ENCODE assay signal across 8 mouse cellular contexts in the genomic region with DNA sequence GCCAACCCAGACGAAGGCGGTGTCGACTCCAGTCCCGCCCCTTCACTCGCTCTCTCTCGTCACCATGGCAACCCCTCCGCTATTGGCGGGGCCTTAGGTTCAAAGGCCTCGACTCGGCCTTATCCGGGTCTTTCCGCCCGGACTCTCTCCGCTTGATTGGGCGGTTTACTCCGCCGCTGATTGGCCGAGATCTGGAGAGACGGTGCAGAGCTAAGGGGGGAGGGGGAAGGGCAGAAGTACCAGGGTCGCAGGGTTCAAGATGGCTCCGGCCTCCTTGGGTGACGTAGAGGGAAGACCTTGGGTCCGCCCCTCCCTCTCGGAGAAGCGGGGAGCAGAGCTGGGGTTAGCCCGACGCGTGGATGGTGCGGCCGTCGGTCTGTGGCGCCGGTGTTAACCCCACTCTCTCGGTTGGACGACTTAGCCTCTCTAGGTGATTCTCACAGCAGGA. TPM values are rescaled to one million over a fixed set of nuclear protein-coding genes. Genes with fewer than 3 reads are reported as not detected.
DNase-seq lines count a peak whose midpoint lies in the region; ATAC-seq and TF ChIP-seq lines count a peak whose summit lies in the region.

A gene (plus strand): TSS at position 202 of the 448 bp plus-strand sequence.

- no peaks in the 10 kb centered on the region for H3K9me3 ChIP-seq in erythroblast, embryonic 14.5 days (ENCODE audit: control insufficient read depth, low read length)
- no peaks in the 10 kb centered on the region for H3K9me3 ChIP-seq in heart, embryonic 11.5 days (replicated peaks; ENCODE audit: control insufficient read depth, low read length)
- no peaks in the 10 kb centered on the region for H3K9me3 ChIP-seq in kidney, embryonic 15.5 days (replicated peaks)
- no peaks in the 10 kb centered on the region for H3K9me3 ChIP-seq in limb, embryonic 15.5 days
- no peaks in the 10 kb centered on the region for H3K9me3 ChIP-seq in midbrain, postnatal 0 days (ENCODE audit: low read length)

- H3K27ac ChIP-seq in bone marrow macrophage, adult 2 months (ENCODE audit: insufficient read depth, low read depth, low read length): peak within 1 kb of the TSS; percentile 66
- H3K27ac ChIP-seq in heart, embryonic 11.5 days (ENCODE audit: low read depth, low read length): peak within 1 kb of the TSS; percentile 91
- H3K27ac ChIP-seq in kidney, embryonic 15.5 days: peak within 1 kb of the TSS; percentile 96
- H3K27ac ChIP-seq in limb, embryonic 15.5 days: peak within 1 kb of the TSS; percentile 89
- H3K27ac ChIP-seq in midbrain, postnatal 0 days (ENCODE audit: low read depth, low read length): peak within 1 kb of the TSS; percentile 90

- TF ChIP-seq CTCF in bone marrow macrophage, adult 2 months (IDR thresholded peaks at IDR 0.05; ENCODE audit: low read depth, low read length): no peak
- no peak for TF ChIP-seq CTCF in midbrain, postnatal 0 days (IDR thresholded peaks at IDR 0.05)

- H3K4me3 ChIP-seq in bone marrow macrophage, adult 2 months (ENCODE audit: insufficient read depth, low read length): peak within 1 kb of the TSS; percentile 81
- H3K4me3 ChIP-seq in erythroblast, embryonic 14.5 days (replicated peaks): peak within 1 kb of the TSS; percentile 94
- peak within 1 kb of the TSS; percentile 99 for H3K4me3 ChIP-seq in heart, embryonic 11.5 days (ENCODE audit: low read depth, low read length)
- H3K4me3 ChIP-seq in kidney, embryonic 15.5 days (replicated peaks): peak within 1 kb of the TSS; percentile 88
- peak within 1 kb of the TSS; percentile 84 for H3K4me3 ChIP-seq in limb, embryonic 15.5 days
- H3K4me3 ChIP-seq in midbrain, postnatal 0 days (ENCODE audit: low read depth, low read length): peak within 1 kb of the TSS; percentile 87

- TF ChIP-seq POLR2A in bone marrow macrophage, adult 2 months (IDR thresholded peaks at IDR 0.05; ENCODE audit: borderline replicate concordance, low read depth, low read length): no peak; the same call in 1 of the 2 replicates

- 0% methylated on average over 33 of the region's 35 CpGs for WGBS in heart, embryonic 11.5 days (ENCODE audit: insufficient replicate concordance)
- under 1% methylated on average over 35 of the region's 35 CpGs for WGBS in kidney, embryonic 15.5 days
- under 1% methylated on average over 35 of the region's 35 CpGs for WGBS in limb, embryonic 15.5 days
- WGBS in midbrain, postnatal 0 days: under 1% methylated on average over 34 of the region's 35 CpGs

- H3K27me3 ChIP-seq in erythroblast, embryonic 14.5 days (ENCODE audit: control insufficient read depth): no peaks in the 10 kb centered on the region
- no peaks in the 10 kb centered on the region for H3K27me3 ChIP-seq in heart, embryonic 11.5 days (ENCODE audit: control insufficient read depth, insufficient read depth, low read length)
- no peaks in the 10 kb centered on the region for H3K27me3 ChIP-seq in kidney, embryonic 15.5 days
- H3K27me3 ChIP-seq in limb, embryonic 15.5 days: no peaks in the 10 kb centered on the region
- H3K27me3 ChIP-seq in midbrain, postnatal 0 days (ENCODE audit: insufficient read depth, low read length): no peaks in the 10 kb centered on the region

- peak within 1 kb of the TSS; percentile 99 for H3K4me2 ChIP-seq in heart, embryonic 11.5 days
- H3K4me2 ChIP-seq in kidney, embryonic 15.5 days: peak within 1 kb of the TSS; percentile 85
- peak within 1 kb of the TSS; percentile 86 for H3K4me2 ChIP-seq in limb, embryonic 15.5 days
- peak within 1 kb of the TSS; percentile 92 for H3K4me2 ChIP-seq in midbrain, postnatal 0 days (ENCODE audit: low read depth, low read length, poor library complexity, severe bottlenecking)

- peak; percentile 87 for ATAC-seq in heart, embryonic 11.5 days (replicated peaks; ENCODE audit: insufficient number of reproducible peaks, low FRiP score, low TSS enrichment)
- peak; percentile 91 for ATAC-seq in kidney, embryonic 15.5 days (replicated peaks; ENCODE audit: low FRiP score)
- ATAC-seq in limb, embryonic 15.5 days (ENCODE audit: insufficient number of reproducible peaks, low FRiP score, low TSS enrichment, low read depth): peak; percentile 90
- peak; percentile 90 for ATAC-seq in midbrain, postnatal 0 days (ENCODE audit: low FRiP score)

- H3K36me3 ChIP-seq in erythroblast, embryonic 14.5 days (ENCODE audit: control insufficient read depth): peaks cover 44% of the 10 kb centered on the region
- peaks cover 6% of the 10 kb centered on the region for H3K36me3 ChIP-seq in heart, embryonic 11.5 days (ENCODE audit: control insufficient read depth, insufficient read depth, low read length)
- peaks cover 32% of the 10 kb centered on the region for H3K36me3 ChIP-seq in kidney, embryonic 15.5 days
- peaks cover 28% of the 10 kb centered on the region for H3K36me3 ChIP-seq in limb, embryonic 15.5 days
- H3K36me3 ChIP-seq in midbrain, postnatal 0 days (ENCODE audit: insufficient read depth, low read length): peaks cover 7% of the 10 kb centered on the region; the same call in 1 of the 2 replicates

- peak within 1 kb of the TSS; percentile 86 for H3K9ac ChIP-seq in heart, embryonic 11.5 days (ENCODE audit: low read depth, low read length)
- peak within 1 kb of the TSS; percentile 96 for H3K9ac ChIP-seq in kidney, embryonic 15.5 days
- H3K9ac ChIP-seq in limb, embryonic 15.5 days: peak within 1 kb of the TSS; percentile 65
- peak within 1 kb of the TSS; percentile 78 for H3K9ac ChIP-seq in midbrain, postnatal 0 days (replicated peaks; ENCODE audit: low read length, poor library complexity, severe bottlenecking)

- DNase-seq in A20 (ENCODE audit: low read depth, low spot score): peak; percentile 100
- DNase-seq in midbrain, postnatal 0 days (ENCODE audit: low spot score): peak; percentile 100
- DNase-seq in spleen, postnatal 10 days (ENCODE audit: low spot score in 2 of 2): peak; percentile 92 to 97

- peaks cover 9% of the 10 kb centered on the region for H3K4me1 ChIP-seq in bone marrow macrophage, adult 2 months (ENCODE audit: control insufficient read depth, insufficient read depth, low read length)
- H3K4me1 ChIP-seq in erythroblast, embryonic 14.5 days (ENCODE audit: control insufficient read depth): peaks cover 76% of the 10 kb centered on the region
- peaks cover 38% of the 10 kb centered on the region for H3K4me1 ChIP-seq in heart, embryonic 11.5 days (ENCODE audit: control insufficient read depth, insufficient read depth, low read length)
- peaks cover 65% of the 10 kb centered on the region for H3K4me1 ChIP-seq in kidney, embryonic 15.5 days
- H3K4me1 ChIP-seq in limb, embryonic 15.5 days: peaks cover 57% of the 10 kb centered on the region
- peaks cover 14% of the 10 kb centered on the region; the same call in 1 of the 2 replicates for H3K4me1 ChIP-seq in midbrain, postnatal 0 days (ENCODE audit: insufficient read depth, low read length)

RNA-seq across cellular contexts. Expression of the gene that starts here (rescaled TPM):
- polyA plus RNA-seq in bone marrow macrophage, adult 2 months (2012; ENCODE audit: insufficient read depth, insufficient read length, missing spikeins): 93.0 and 101 TPM in 2 replicates
- 16.1 and 18.7 TPM in 2 replicates for polyA plus RNA-seq in erythroblast, embryonic 14.5 days (2012)
- polyA plus RNA-seq in heart, embryonic 11.5 days (2014; fragmentation: Nextera tagmentation; extraction: Ambion mirVana): 51.6 and 63.1 TPM in 2 replicates
- polyA plus RNA-seq in kidney, embryonic 15.5 days (2015; fragmentation: Nextera tagmentation; extraction: Ambion mirVana): 60.8 and 72.2 TPM in 2 replicates
- polyA plus RNA-seq in limb, embryonic 15.5 days (2015; fragmentation: Nextera tagmentation; extraction: Ambion mirVana): 45.8 and 50.6 TPM in 2 replicates
- 265 and 383 TPM in 2 replicates for total RNA-seq in midbrain, postnatal 0 days (2014; rRNA removed)
- polyA plus RNA-seq in midbrain, postnatal 0 days (2015; fragmentation: Nextera tagmentation; extraction: Ambion mirVana): 103 and 106 TPM in 2 replicates

Comparison
In these comparisons a context has a peak if more than half of its experiments do, and no peak if none do; other contexts are left out.
1. Peak in every context shown above with its lines: DNase-seq, ATAC-seq, H3K4me3 ChIP-seq and H3K27ac ChIP-seq.